Mouse (Mus musculus) neural tube, embryonic 10.5 days (tissue): ENCODE measurements around the gene Mapk1.
A peak's percentile ranks its signal among the peaks of the same experiment; 100 is the strongest.
"Not testable (repeated sequence)": the region's sequence is repeated elsewhere in the genome, so short reads cannot be mapped to it uniquely, and the experiment has no call there.

Source experiments
- DNase-seq: peaks from one replicate; pipeline ENCODE4 v3.0.0-alpha.2; 2017; ENCODE audit warnings: low spot score; ENCODE audit errors: extremely low spot score

Mapk1 gene

GRCm38 (mm10) chr16:16983131-16983533 lies at the start of gene Mapk1:
TSS of gene Mapk1 (plus strand) at chr16:16983382.
- peak; percentile 95 for DNase-seq

- DNase-seq = no peak
Observed at GRCm38 (mm10) chr16:16939543-16939942, 43.6 kb upstream of the Mapk1 start.

- DNase-seq = no peak
Observed at GRCm38 (mm10) chr16:16941078-16941477, 42.1 kb upstream of the Mapk1 start.

GRCm38 (mm10) chr16:16958575-16958974 lies 24.6 kb upstream of the Mapk1 start:
- no peak for DNase-seq

GRCm38 (mm10) chr16:16959907-16960306 lies 23.3 kb upstream of the Mapk1 start:
- no peak for DNase-seq

- DNase-seq = no peak
Observed at GRCm38 (mm10) chr16:16965149-16965548, 18.0 kb upstream of the Mapk1 start.

GRCm38 (mm10) chr16:16966290-16966689 lies 16.9 kb upstream of the Mapk1 start:
- DNase-seq = no peak

GRCm38 (mm10) chr16:16978061-16978460 lies 5.1 kb upstream of the Mapk1 start:
- DNase-seq = no peak

- DNase-seq = no peak
Observed at GRCm38 (mm10) chr16:16978765-16979164, 4.4 kb upstream of the Mapk1 start.

GRCm38 (mm10) chr16:16982636-16983035 lies 546 bp upstream of the Mapk1 start:
- peak; percentile 14 for DNase-seq

- peak; percentile 82 for DNase-seq
Observed at GRCm38 (mm10) chr16:16983534-16984422, 596 bp downstream of the Mapk1 start.

GRCm38 (mm10) chr16:16984423-16984941 lies 1.3 kb downstream of the Mapk1 start:
- DNase-seq = no peak

- DNase-seq = no peak
Observed at GRCm38 (mm10) chr16:16987248-16987647, 4.1 kb downstream of the Mapk1 start.

GRCm38 (mm10) chr16:16988842-16989241 lies 5.7 kb downstream of the Mapk1 start:
- DNase-seq = no peak

- no peak for DNase-seq
Observed at GRCm38 (mm10) chr16:16990021-16990420, 6.8 kb downstream of the Mapk1 start.

- no peak for DNase-seq
Observed at GRCm38 (mm10) chr16:16994426-16995052, 11.4 kb downstream of the Mapk1 start.

- not testable (repeated sequence) for DNase-seq
Observed at GRCm38 (mm10) chr16:16996121-16996729, 13.0 kb downstream of the Mapk1 start.

GRCm38 (mm10) chr16:17001109-17001508 lies 17.9 kb downstream of the Mapk1 start:
- DNase-seq = no peak

- no peak for DNase-seq
Observed at GRCm38 (mm10) chr16:17007070-17007469, 23.9 kb downstream of the Mapk1 start.

GRCm38 (mm10) chr16:17010036-17010435 lies 26.9 kb downstream of the Mapk1 start:
- DNase-seq = no peak

- no peak for DNase-seq
Observed at GRCm38 (mm10) chr16:17012583-17012982, 29.4 kb downstream of the Mapk1 start.
